Mouse (Mus musculus) embryonic facial prominence, embryonic 11.5 days (tissue): ENCODE results near the gene Scrn1. TPM values are rescaled to one million over a fixed set of nuclear protein-coding genes. Genes with fewer than 3 reads are reported as not detected.

Experiments
- ATAC-seq: fragments of 200-750 bp; cut with Nextera tagmentation; replicated peaks from 2 replicates; pipeline ENCODE4 v1.8.0; 2017; ENCODE audit warnings: low read depth; ENCODE audit not compliant: insufficient number of reproducible peaks, low FRiP score, low TSS enrichment
- DNase-seq: peaks from one replicate; pipeline ENCODE4 v3.0.0-alpha.2; 2015; ENCODE audit warnings: low spot score
- H3K27ac ChIP-seq: fragments of 300-500 bp; sonication (generic); replicated peaks from 2 replicates; pipeline ENCODE4 v1.5.1; 2014; ENCODE audit warnings: mild to moderate bottlenecking, low read depth, low read length, control low read depth
- H3K27me3 ChIP-seq: fragments of 300-500 bp; sonication (generic); 2 replicates; pipeline ENCODE4 v1.6.1; 2014; ENCODE audit warnings: mild to moderate bottlenecking, low read length, moderate library complexity, mixed read lengths; ENCODE audit not compliant: control insufficient read depth, insufficient read depth
- H3K36me3 ChIP-seq: fragments of 300-500 bp; sonication (generic); replicated peaks from 2 replicates; pipeline ENCODE4 v1.6.1; 2014; ENCODE audit warnings: low read depth, mild to moderate bottlenecking, low read length, moderate library complexity, mixed read lengths; ENCODE audit not compliant: control insufficient read depth, insufficient read depth
- H3K4me1 ChIP-seq: fragments of 300-500 bp; sonication (generic); 2 replicates; pipeline ENCODE4 v1.6.1; 2014; ENCODE audit warnings: low read length, mixed read lengths; ENCODE audit not compliant: control insufficient read depth, insufficient read depth
- H3K4me2 ChIP-seq: fragments of 300-500 bp; sonication (generic); 2 replicates; pipeline ENCODE4 v1.6.1; 2014; ENCODE audit warnings: low read depth, mild to moderate bottlenecking, control low read depth, low read length, moderate library complexity
- H3K4me3 ChIP-seq: fragments of 300-500 bp; sonication (generic); 2 replicates; pipeline ENCODE4 v1.5.1; 2014; ENCODE audit warnings: low read depth, low read length, control low read depth
- H3K9ac ChIP-seq: fragments of 300-500 bp; sonication (generic); replicated peaks from 2 replicates; pipeline ENCODE4 v1.6.1; 2014; ENCODE audit warnings: mild to moderate bottlenecking, control low read depth, low read length
- H3K9me3 ChIP-seq: fragments of 300-500 bp; sonication (generic); replicated peaks from 2 replicates; pipeline ENCODE4 v1.6.1; 2016; ENCODE audit warnings: mild to moderate bottlenecking, low read length, inconsistent platforms, mixed read lengths; ENCODE audit not compliant: control insufficient read depth
- WGBS: fragments of 180-500 bp; shearing (Covaris S2); extraction: QIAGEN DNeasy Blood & Tissue Kit; methylation state at CpG from one replicate; pipeline ENCODE4 v1.1.7; 2014; 5-methylcytosine and 5-hydroxymethylcytosine counted together
- polyA plus RNA-seq: library from polyadenylated mRNA; unstranded; fragments of >200 nt; fragmentation: Nextera tagmentation; extraction: Ambion mirVana; gene quantifications from 2 replicates; pipeline ENCODE4 v1.2.1, GENCODE M21; 2014

Gene Scrn1
- polyA plus RNA-seq, 1 experiment from 2014 or later, result 25.4 TPM

DNA sequence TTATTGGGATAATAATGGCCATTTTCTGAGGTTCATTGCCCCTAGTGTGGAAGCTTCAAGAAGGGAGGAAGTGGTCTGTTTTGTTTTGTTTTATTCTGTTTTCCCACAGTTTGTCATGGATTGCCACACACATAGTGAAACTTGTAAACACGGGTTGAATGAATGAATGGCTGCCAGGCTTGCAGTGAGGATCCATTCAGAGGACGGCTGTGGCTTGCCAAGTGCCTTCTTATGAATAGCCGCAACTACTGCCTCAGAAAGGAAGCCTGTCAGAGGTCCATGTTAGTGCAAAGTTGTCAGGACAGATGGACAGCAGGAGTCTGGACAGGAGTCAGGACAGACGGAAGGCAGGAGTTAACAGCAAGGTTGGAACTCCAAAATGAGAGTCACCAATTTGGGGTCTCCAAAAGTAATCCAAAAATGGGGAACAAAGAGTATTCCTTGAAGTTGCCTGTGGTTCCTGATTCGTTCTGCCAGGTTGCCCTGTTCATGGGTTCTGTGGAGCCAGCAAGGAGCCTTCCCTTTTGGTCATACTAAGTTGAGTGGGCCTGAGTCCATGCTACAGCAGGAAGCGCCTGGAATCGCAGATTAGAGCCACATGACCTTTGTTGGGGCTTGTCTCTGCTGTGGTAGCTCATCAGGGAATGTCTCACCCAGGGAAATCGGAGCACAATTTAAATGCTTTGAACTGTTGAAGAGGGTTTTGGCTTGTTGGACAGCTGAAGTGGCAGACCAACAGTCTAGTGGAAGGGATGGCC, 102.4 kb downstream of the Scrn1 start:
- H3K4me3 ChIP-seq, result no peak overlapping the region
- ATAC-seq, result no peak
- H3K27ac ChIP-seq, result no peak overlapping the region
- H3K4me2 ChIP-seq, result no peak overlapping the region
- H3K4me1 ChIP-seq, result no peaks in the 10 kb centered on the region
- H3K9me3 ChIP-seq, result no peaks in the 10 kb centered on the region
- H3K9ac ChIP-seq, result no peak overlapping the region
- H3K36me3 ChIP-seq, result no peaks in the 10 kb centered on the region
- WGBS, result 75% methylated on average over 8 of the region's 8 CpGs
- H3K27me3 ChIP-seq, result no peaks in the 10 kb centered on the region
- DNase-seq, result no peak

DNA sequence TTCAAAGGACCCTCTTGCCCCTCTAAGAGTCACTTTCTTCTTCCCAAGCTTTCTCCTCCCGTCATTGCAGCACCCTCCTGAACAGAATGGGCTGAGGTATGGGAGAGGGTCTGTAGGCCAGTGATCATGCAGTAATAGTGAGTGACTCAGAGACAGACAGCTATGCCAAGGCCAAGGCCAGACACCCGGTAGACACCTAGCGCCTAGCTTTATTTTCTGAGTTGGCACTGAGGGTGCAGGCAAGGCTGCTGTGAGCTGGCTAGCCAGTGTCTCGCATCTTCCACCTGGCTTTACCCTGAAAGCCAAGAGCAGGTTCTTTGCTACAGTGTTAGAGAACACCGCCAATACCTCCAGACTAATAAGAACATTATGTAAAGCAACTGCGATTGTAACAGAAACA, 103.5 kb downstream of the Scrn1 start:
- Histone ChIP-seq H3K36me3 (no peaks in the 10 kb centered on the region), H3K27ac (no peak overlapping the region), H3K4me3 (no peak overlapping the region), H3K4me2 (no peak overlapping the region), H3K9me3 (no peaks in the 10 kb centered on the region), H3K4me1 (no peaks in the 10 kb centered on the region), H3K27me3 (no peaks in the 10 kb centered on the region), H3K9ac (no peak overlapping the region)
- ATAC-seq (no peak), DNase-seq (no peak)
- WGBS, result 83% methylated on average over 6 of the region's 6 CpGs

DNA sequence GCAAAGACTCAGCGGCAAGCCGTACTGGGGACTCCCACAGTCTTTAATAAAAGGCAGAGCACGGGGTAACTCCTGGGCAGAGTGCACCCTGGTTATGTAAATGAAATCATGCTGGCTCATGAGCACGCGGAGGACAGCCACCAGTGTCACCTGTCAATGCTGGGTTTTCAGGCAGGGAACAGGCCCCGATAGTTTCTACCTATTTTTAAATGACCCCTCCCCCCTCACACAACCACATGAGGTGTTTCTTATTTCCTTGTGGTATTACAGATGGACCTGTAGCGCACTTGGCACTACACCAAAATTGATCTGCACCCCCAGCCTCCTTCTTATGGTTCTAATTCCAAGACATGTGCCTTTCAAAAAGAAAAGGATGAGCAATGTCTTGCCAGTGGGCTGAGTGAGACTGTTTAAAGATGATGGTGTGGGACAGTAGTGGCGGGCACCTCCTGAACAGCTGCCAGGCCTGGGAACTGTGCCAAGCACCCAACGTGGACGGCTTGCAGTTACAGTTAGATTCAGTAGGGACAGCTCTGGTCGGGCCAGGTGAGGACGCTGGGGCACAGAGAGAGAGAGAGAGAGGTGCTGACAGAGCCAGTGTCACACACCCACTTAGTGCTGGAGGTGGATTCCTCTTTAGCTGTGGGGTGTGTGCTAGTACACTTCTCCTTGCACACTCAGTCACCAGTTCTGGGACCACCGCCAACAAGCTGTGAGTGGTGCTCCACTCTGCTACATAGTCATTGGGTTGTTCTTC, 105.2 kb downstream of the Scrn1 start:
- no peak for ATAC-seq
- H3K4me2 ChIP-seq, result no peak overlapping the region
- H3K4me3 ChIP-seq, result no peak overlapping the region
- no peaks in the 10 kb centered on the region for H3K36me3 ChIP-seq
- DNase-seq, result no peak
- no peak overlapping the region for H3K27ac ChIP-seq
- H3K9me3 ChIP-seq, result no peaks in the 10 kb centered on the region
- no peak overlapping the region for H3K9ac ChIP-seq
- WGBS, result 80% methylated on average over 13 of the region's 13 CpGs
- H3K27me3 ChIP-seq, result no peaks in the 10 kb centered on the region
- no peaks in the 10 kb centered on the region for H3K4me1 ChIP-seq

DNA sequence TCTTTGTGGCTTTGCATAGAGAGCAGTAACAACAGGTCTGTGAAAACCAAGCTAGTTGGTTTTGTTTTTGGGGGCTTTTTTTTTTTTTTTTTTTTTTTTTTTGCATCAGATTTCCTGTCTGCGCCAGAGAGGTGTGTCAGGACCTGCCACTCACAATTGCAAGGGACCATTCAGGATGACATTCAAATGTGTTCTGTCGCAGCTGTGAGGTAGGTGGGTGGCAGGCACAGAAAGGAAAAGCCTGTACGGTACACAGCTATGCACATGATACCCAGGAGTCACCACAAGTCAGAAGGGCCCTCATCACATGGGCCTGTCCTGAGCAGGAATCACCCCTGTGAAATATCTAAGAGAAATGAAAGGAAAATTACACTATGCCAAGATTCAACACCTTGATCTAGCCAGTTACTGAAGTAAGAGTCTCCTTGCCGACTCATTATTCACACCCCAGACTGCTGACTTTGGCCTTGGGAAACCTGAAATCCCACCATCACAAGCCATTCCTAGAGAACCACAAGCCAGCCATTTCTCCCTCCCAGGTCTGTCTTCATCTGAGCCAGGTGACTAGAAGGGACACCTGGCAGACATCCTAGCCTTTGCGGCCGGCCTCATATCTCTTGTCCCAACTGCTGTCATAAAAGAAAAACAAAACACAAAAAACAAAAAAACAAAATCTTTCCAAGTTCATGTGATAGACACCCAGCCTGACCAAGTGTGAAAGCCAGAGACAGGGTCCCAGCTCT, 105.9 kb downstream of the Scrn1 start:
- Histone ChIP-seq H3K4me3 (no peak overlapping the region), H3K27ac (no peak overlapping the region)
- WGBS, result 79% methylated on average over 6 of the region's 6 CpGs

DNA sequence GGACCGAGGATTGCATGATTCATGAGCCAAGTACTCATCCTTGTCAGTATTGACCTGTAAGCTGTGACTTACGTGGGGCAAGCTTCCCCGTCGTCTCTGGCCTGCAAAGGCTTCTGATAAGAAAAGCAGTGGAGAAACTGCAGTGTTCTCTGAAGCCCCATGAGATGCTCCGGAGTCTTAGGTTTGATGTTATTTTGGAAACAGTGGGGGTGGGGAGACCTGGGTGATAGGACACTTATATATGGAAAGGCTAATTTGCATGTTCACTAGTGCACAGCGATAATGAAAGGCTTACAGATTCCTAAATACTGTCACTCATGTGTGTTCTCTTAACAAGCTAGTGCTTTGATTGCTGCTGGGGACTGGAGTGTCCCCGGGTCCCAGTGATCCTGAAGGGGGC, 106.6 kb downstream of the Scrn1 start:
- Histone ChIP-seq H3K27me3 (no peaks in the 10 kb centered on the region), H3K9ac (no peak overlapping the region), H3K4me2 (no peak overlapping the region), H3K36me3 (no peaks in the 10 kb centered on the region), H3K4me3 (no peak overlapping the region), H3K27ac (no peak overlapping the region), H3K9me3 (no peaks in the 10 kb centered on the region), H3K4me1 (no peaks in the 10 kb centered on the region)
- WGBS, result 73% methylated on average over 7 of the region's 7 CpGs
- ATAC-seq, result no peak
- DNase-seq, result no peak

More for the DNA sequence above, 105.9 kb downstream of the Scrn1 start:
- Histone ChIP-seq H3K4me2 (no peak overlapping the region), H3K9ac (no peak overlapping the region), H3K27me3 (no peaks in the 10 kb centered on the region), H3K4me1 (no peaks in the 10 kb centered on the region), H3K36me3 (no peaks in the 10 kb centered on the region), H3K9me3 (no peaks in the 10 kb centered on the region)
- ATAC-seq, result no peak; the same call in 1 of the 2 replicates
- DNase-seq, result no peak

Other genes starting within 250 kb of the Scrn1 start
- 2.4 and 2.6 TPM in 2 replicates for gene Prr15, start 240.7 kb downstream of the Scrn1 start, polyA plus RNA-seq
- gene Wipf3, start 136.9 kb downstream of the Scrn1 start, polyA plus RNA-seq, result 0.86 and 0.90 TPM in 2 replicates
- gene Plekha8, start 28.6 kb upstream of the Scrn1 start, polyA plus RNA-seq, result 24.3 and 24.7 TPM in 2 replicates
- 21.2 and 23.9 TPM in 2 replicates for gene Fkbp14, start 30.8 kb upstream of the Scrn1 start, polyA plus RNA-seq
- 14.4 and 14.7 TPM in 2 replicates for gene Mturn, start 115.1 kb upstream of the Scrn1 start, polyA plus RNA-seq